Mouse (Mus musculus) cerebellum, adult 18-20 months (tissue): ENCODE results near the gene Lactb.

Experiments used
- DNase-seq, 2 experiments: peaks; one replicate each; pipeline ENCODE4 v3.0.0; 2021

Lactb gene

GRCm38 (mm10) chr9:66975239-66975645 is at the start of gene Lactb:
Lactb (minus strand) TSS chr9:66975484.
- DNase-seq: peak; percentile 96 to 99

- DNase-seq: no peak
These were observed 48.1 kb upstream of the Lactb start for GRCm38 (mm10) chr9:67023371-67023770.

DNA sequence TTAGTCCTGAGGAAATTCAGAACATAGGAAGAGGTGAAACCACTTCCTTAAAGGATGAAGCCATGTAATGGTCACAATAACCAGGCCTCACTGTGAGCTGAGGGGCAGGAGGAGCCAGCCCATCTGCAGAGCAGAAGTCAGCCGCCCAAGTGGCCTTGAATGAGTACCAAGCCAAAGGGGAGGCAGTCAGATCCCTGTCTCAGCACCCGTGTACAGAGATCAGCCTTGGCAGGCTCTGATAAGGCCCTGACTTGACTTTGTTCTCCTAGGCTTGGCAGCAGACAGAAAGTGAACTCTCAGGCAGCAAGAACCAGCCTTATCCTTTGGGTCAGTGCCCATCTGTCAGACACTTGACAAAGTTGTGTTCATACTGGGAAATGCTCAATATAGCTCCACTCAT is 44.8 kb upstream of the Lactb start:
- no peak for DNase-seq

- DNase-seq: no peak
These were observed 38.2 kb upstream of the Lactb start for GRCm38 (mm10) chr9:67013501-67013900.

GRCm38 (mm10) chr9:67012470-67012869 is 37.2 kb upstream of the Lactb start:
- DNase-seq: no peak

DNA sequence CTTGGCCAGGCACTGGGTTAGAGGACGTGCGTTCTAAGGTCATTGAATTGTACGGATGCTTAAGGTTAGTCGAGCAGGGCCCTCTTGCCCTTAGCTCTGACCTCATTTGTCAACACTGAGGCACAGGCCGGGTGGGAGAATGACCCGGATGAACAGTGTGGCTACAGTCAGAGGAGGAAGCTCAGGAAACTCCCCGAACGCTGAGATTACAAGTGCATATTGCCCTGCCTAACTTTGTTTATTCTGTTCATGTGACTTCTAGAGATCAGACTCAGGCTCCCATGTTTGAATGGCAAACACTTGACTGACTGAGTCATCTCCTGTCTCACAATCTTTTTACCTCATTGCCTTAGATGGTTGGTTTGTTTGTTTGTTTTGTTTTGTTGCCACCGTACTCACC is 36.2 kb upstream of the Lactb start:
- DNase-seq: no peak

- DNase-seq: no peak
These were observed 33.5 kb upstream of the Lactb start for GRCm38 (mm10) chr9:67008781-67009180.

DNA sequence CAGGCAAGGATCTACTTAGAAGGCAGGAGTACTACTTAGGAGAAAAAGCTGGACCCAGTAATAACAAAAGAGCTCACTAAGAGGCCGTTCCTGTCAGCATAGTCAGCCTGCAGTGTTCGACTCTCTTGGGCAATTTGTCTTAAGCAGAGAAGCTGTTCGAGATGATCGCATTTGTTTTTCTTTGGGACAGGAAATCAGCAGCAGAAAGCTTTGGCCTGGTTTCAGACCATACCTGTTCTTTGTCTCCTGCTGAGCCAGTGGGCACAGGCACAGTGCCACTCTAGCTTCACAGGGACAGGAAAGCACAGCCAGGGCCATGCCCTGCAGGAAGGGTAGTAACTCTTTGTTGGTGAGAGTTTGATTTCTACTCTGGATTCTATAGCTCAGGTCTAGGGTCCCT is 31.1 kb upstream of the Lactb start:
- DNase-seq: no peak

DNA sequence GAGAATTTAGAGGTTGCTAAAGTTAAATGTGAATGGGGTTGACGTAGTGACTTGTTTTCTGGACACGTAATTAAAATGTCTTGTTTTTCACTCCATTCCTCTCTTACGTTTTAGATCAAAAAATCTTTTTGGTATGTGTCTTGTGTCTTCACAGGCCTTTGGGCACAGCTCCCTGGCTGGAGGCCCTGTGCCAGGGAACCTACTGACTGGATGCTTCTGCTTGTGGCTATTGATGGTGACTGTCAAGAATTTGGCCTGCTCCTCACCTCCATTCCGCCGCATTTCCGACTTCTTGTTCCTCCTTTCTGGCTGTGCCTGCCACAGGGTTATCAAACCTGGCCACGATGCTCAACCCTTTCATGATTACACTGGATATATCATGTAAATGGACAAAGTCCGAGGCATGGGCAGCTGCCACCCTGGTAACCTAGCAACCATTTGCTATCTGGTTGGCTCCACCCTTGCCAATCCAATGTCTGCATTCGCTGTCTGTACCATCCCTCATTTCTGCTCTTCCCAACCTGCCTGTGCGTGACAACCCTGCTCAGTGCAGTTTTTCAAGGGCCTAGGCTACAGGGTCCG is 30.0 kb upstream of the Lactb start:
- peak; percentile 60 to 63 for DNase-seq

DNA sequence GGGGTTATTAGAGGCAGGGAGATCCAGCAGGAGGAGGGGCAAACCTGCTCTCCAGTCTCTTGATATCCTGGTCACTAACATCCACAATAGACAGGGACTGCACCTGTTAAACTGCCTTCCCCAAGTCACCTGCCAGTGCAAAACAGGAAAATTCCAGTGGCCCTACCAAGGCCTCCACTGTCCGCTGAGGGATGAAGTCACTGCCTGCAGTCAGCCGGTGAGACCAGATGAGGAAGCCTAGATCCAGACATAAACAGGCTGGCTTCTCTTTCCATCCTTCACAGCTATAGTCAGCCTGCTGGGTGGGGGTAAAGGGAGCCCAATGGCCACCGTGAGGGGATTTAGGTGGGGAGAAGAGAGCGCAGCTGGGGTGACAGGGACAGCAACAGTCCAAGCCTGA is 28.4 kb upstream of the Lactb start:
- no peak for DNase-seq

DNA sequence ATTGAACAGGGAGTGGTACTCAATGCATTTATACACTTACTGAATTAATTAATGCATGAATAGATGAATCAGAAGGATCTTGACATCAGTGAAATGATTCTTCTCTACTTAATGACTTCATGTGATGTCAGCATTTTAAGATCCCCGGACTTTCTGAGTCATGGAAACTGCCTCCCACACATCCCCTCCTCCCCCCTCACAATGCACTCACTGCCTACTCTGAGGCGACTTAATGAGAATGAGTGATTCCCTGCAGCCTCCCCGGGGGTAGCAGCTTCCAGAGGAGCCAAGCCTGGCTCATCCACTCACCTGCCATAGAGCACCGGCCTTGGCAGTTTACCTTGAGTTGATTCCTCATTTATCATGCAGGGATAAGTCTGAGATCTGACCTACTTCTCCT is 27.9 kb upstream of the Lactb start:
- no peak for DNase-seq

DNA sequence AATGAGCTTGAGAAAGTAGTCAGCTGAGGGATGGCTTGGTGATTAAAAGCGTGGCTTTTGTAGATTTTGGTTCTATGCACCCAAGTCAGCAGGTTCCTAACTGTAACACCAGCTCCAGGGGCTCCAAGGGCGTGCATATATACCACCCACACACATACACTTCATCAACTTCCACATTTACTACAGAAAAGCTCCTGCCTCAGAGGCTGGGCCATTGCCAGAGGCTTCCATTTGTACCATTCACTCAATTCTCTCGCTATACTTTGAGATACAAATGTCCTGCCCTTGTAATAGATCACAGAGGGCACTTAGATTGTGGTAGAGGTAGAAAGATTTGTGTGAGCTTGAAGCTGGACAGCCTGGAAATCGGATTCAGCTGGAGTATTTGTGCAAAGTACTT is 26.2 kb upstream of the Lactb start:
- no peak for DNase-seq

GRCm38 (mm10) chr9:67001050-67001449 is 25.8 kb upstream of the Lactb start:
- DNase-seq: peak; percentile 82 to 85

- DNase-seq: no peak
These were observed 24.4 kb upstream of the Lactb start for GRCm38 (mm10) chr9:66999698-67000097.

DNA sequence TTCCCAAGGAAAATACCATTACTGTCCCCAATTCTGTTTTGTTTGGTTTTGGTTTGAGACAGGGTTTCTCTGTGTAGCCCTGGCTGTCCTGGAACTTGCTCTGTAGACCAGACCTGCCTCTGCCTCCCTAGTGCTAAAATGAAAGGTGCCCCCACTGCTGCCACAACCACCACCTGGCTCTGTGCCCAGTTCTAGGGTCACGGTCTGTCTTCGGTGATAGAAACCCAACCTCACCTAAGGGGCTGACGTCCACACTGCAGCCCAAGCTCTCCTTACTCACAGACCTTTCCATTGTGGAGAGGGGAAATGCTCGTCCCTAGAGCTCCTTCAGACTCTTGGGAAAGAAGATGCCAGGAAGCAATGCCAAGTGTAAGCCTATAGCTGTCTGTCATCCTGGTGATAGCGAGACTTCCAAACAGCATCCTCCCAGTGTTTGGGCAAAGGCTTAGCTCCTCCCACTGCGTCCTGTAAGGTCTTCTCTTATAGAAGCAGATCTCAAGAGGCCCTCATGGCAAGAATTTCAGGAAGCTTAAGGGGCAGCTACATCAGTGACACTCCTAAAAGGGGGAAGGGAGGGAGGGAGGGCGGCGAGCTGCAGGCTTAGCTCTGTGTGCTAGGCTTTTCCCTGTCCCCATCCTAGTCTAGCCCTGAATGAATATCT is 16.6 kb upstream of the Lactb start:
- no peak for DNase-seq

- DNase-seq: no peak
These were observed 15.9 kb upstream of the Lactb start for GRCm38 (mm10) chr9:66991021-66991749.

DNA sequence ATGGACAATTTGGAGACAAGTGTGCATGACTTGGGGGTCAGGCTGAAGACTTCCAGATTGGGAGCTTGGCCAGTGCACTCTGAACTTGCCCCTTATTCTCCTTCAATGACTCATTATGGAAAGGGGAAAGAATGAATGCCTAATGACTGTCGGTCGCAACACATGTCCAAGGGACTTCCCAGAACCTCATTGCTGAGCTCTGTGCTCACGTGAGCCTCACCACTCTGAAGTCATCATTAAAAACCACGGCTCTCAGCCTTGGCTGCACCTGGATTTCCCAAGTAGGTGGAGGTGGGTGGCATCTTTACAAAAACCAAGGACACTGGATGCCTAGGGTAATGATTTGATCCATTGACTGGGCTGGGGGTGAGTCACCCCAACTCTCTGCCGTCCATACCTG is 14.8 kb upstream of the Lactb start:
- DNase-seq: no peak

- DNase-seq: no peak
These were observed 14.3 kb upstream of the Lactb start for GRCm38 (mm10) chr9:66989581-66989980.

DNA sequence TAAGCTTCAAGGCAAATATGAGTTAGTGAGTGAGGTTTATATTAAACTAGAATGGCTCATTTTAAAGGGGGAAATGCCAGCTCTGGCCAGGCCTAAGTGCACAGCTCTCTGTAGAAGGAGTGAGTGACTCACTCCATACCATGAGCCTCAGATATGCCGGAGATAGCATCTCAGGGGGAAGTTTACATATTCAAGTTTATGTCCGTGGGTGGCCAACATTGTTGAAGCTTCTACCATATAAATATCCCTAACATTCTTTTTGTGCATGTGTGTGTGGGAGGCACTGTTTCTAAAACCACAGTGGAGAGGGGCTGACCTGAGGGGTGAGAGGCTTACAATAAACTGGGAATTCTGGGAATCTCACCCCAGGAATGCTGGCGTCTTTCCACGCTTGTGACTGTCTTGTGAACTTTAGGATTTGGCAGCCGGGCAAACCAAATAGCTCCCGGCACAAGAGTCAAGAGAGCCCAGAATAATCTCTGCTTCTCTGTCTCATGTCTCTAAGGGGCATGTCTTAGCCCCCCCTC is 13.7 kb upstream of the Lactb start:
- no peak for DNase-seq

GRCm38 (mm10) chr9:66988198-66988887 is 13.1 kb upstream of the Lactb start:
- DNase-seq: no peak

DNA sequence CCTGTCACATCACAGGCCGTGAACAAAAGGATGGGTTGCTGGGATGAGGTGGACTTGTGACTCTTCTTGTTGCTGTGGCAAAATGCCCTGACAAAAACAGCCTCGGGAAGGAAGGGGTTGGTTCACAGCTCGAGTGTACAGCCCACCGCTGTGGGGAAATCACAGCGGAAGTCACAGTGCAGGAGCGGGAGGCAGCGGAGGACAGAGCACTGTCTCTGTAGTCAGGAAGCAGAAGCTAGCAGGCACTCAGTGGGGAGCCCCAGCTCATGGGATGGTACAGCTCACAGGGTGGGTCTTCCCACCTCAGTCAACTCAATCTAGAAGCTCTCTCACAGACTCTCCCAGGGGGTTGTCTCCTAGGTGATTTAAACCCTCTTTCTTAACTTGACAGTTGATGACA is 10.1 kb upstream of the Lactb start:
- no peak for DNase-seq

- DNase-seq: no peak
These were observed 6.8 kb upstream of the Lactb start for GRCm38 (mm10) chr9:66982085-66982484.

GRCm38 (mm10) chr9:66980458-66980857 is 5.2 kb upstream of the Lactb start:
- peak; percentile 35 to 48 for DNase-seq
